Mouse (Mus musculus) urinary bladder, postnatal 10 days (tissue): ENCODE data around the gene 1700001C19Rik.
"Not testable (repeated sequence)": the region's sequence is repeated elsewhere in the genome, so short reads cannot be mapped to it uniquely, and the experiment has no call there.

ENCODE experiments used
- DNase-seq: peaks from one replicate; pipeline ENCODE4 v3.0.0; 2022; ENCODE audit warnings: low spot score

Gene 1700001C19Rik

GRCm38 (mm10) chr17:47430815-47431214, 6.4 kb downstream of the 1700001C19Rik start:
- DNase-seq, result no peak

- no peak for DNase-seq
Measured at GRCm38 (mm10) chr17:47428831-47429304, 8.3 kb downstream of the 1700001C19Rik start.

DNA sequence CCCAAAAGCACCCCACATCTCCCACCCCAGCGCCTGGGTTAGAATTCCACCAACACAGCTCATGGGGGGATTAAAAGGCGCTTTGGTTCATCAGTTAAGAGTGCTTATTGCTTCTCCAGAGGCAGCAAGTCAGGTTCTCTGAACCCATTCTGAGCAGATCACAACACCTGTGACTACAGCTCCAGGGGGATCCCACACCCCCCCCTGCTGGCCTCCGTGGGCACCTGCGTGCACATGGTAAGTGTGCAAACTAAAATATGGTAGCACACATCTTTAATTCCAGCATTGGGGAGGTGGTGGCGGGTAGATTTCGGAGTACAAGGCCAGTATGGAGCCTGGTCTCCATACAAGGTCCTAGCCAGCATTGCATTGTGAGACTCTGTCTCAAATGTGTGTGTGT, 9.9 kb downstream of the 1700001C19Rik start:
- DNase-seq, result no peak

DNA sequence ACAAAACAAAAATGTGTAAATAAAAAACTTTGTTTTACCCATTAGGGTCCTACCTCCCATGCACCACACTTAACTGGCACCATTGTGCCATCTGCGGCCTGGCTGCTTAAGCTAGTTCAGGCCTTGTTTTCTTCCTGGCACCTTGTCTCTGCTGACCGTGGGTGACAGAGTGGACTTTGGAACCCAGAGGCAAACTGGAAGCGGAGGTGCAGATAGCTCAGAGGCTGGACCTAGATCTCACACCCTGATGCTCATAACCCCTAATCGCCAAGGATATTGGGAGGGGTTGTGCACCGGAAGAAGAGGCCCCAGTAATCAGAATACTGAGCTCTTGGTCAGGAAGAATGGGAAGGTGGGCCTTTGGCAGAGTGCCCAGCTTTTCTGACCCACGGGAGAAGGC, 13.0 kb downstream of the 1700001C19Rik start:
- no peak for DNase-seq

GRCm38 (mm10) chr17:47422616-47423015, 14.6 kb downstream of the 1700001C19Rik start:
- not testable (repeated sequence) for DNase-seq

DNA sequence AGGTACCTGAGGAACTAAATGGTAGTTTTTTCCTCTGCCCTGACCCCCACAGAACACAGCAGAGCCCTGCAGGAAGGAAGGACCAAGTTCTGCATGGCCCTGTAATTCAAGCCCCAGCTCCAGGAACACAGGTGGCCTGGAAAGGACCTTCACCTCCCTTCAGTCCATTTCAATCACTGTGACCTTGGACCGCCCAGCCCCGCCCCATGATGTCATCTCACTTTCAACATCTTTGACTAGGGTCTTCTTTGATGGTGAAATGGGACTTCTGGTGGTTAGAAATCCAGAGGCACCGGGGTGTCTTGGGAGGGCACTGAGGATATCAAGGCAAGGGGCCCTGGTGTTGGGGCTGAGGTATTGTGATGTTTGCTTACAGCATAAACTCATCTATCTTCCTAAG, 15.6 kb downstream of the 1700001C19Rik start:
- DNase-seq, result no peak

DNA sequence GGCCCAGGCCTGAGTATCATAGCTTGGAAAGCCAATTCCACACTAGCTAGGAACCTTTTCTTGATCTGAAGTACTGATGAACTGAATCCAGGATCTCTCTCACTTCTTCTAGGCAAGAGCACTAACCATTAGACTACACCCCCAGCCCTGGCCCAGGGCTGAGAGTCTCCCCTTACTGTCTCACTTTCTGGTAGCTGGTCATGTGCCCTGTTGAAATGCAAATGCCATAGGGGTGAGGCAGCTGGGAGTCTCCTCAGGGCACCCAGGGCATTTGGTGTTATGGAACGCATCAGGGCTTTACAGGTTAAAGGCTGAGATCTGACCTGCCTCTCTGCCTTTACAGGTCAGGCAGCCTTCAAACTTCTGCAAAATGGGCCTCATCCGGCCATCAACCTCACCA, 17.0 kb downstream of the 1700001C19Rik start:
- DNase-seq, result no peak

GRCm38 (mm10) chr17:47409897-47410861, 27.0 kb downstream of the 1700001C19Rik start:
- DNase-seq, result not testable (repeated sequence)

GRCm38 (mm10) chr17:47408558-47408898, 28.6 kb downstream of the 1700001C19Rik start:
- DNase-seq, result peak; percentile 36

DNA sequence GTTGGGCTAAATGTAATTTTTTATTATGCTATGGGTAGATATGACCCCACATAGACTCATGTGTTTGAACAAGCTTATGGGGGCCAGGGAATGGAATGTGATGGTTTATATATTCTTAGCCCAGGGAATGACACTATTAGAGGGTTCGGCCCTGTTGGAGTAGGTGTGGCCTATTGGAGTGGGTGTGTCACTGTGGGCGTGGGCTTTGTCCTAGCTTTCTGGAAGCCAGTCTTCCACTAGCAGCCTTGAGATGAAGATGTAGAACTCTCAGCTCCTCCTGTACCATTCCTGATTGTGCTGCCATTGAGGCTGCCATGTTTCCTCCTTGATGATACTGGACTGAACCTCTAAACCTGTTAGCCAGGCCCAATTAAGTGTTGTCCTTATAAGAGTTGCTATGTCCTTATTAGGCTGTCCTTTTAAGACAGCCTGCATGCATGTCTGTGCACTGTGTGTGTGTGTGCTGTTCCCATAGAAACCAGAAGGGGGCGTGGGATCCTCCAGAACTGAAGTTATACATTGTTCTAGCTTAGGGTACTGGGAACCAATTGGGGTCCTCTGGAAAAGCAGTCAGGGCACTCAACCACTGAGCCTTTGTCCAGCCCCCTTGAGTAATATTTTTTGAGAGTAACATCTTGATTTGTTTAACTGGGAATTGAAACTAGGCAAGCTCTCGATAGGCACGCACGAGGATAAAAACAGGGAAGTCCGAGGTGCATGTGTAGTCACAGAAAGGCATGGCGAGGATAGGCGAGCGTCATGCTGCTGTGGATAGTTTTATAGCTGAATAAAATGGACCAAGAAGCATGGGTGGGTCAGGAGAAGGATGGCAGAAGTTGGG, 29.2 kb downstream of the 1700001C19Rik start:
- no peak for DNase-seq

GRCm38 (mm10) chr17:47400451-47400850, 36.7 kb downstream of the 1700001C19Rik start, which contains the start of gene Guca1a:
Gene Guca1a, minus strand, starts transcription at chr17:47400584.
- no peak for DNase-seq

- no peak for DNase-seq
Measured at GRCm38 (mm10) chr17:47399091-47399490, 38.1 kb downstream of the 1700001C19Rik start.

GRCm38 (mm10) chr17:47395376-47395913, 41.7 kb downstream of the 1700001C19Rik start:
- DNase-seq, result no peak

DNA sequence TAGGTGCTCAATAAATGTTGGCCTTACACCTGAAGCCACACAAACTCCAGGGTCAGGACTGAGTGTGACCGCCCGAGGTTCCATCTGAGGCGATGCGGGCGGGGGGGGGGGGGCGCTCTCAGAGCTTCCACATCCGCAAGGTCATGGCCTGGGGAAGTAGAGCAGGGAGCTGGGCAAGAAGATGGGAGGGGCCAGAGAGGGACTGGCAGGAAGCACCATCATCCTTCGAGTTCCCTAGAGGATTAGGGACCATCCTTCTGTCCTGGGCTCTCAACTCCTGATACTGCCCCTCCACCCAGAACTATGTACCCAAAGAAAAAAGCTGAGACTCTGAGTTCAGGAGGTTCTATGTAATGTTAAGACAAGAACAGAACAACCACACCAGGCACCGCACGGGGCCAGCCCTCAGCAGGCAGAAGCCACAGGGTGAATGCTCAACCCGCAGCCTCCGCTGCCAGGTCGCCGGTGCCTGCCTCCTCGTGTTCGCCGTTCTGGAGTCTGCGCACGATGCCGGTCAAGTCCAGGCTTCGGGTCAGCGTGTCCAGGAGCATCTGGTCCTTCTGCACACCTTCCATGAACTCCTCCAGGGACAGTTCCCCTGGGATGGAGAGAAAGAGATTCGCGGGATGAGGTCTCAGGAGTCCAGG, 42.8 kb downstream of the 1700001C19Rik start:
- no peak for DNase-seq

DNA sequence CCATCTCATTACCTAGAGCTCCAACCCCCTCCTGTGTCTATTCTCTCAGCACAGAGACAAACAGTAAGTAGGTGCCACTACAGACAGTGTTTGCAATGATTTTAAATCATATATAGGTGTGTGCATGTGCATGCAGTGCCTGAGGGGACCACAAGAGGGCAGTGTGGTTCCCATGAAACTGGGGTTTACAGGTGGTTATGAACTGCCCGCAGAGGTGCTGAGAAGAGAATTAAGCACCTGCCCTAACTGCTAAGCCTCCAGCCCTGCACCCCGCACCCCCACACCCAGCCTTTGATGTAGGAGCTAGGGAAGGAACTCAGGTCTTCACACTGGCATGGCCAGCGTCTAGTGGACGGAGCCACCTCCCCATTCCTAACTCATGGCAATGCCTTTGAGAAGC, 50.5 kb downstream of the 1700001C19Rik start:
- DNase-seq, result no peak

GRCm38 (mm10) chr17:47385145-47385544, 52.0 kb downstream of the 1700001C19Rik start, which contains the start of gene Guca1b:
Gene Guca1b, plus strand, starts transcription at chr17:47385393.
- no peak for DNase-seq

DNA sequence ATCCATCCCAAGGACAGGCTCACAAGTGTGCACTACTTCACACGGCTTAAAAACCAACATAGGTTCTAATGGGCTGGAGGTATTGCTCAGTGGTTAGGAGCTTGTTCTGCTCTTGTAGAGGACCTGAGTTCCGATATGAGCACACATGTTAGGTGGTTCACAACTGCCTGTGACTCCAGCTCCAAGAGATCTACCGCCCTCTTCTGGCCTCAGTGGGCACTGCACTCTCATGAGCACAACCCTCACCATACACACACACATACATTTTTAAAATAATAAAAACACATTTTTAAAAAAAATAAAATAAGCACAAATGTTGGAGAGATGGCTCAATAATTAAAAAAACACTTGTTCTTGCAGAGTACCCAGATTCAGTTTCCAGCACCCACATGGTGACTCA, 53.1 kb downstream of the 1700001C19Rik start:
- DNase-seq, result no peak

- no peak for DNase-seq
Measured at GRCm38 (mm10) chr17:47383266-47383665, 53.9 kb downstream of the 1700001C19Rik start.

DNA sequence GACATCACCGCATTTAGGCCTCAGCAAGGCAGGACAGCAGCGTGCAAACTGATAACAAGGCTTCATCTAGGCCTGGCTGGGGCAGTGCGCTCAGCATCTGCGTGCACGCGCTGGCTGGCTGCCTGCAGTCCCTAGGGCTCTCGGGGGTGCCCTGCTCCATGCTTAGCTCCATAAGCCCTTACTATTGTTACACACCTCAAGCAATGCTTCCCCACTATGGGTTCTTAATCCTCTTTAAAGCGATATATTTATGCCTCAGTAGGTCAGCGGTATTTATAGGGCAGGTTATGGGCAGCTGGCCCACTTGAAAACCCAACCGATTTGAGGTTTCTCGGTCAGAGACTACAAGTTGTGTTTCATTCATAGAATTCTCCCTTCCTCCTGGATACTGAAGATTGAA, 55.3 kb downstream of the 1700001C19Rik start:
- DNase-seq, result no peak

DNA sequence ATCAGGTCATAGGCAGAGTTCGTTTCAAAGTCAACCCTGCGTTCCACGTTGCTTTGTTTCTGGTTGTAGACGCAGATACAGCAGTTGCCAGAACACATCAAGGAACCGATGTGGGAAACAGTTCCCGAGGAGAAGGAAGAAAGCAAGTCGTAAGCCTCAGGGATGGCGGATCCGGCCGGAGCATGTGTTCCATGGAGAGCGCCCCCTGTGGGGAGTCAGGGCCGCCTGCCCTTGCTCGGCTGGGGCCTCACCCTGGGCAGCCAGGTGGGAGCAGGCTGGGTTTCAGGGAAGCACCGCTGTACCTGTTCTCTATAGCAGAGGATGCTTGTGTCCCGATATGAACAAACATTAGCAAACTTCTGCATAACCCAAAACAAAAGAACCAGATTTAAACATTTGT, 59.0 kb downstream of the 1700001C19Rik start:
- DNase-seq, result no peak

GRCm38 (mm10) chr17:47376779-47377280, 60.3 kb downstream of the 1700001C19Rik start:
- no peak for DNase-seq

GRCm38 (mm10) chr17:47373991-47374390, 63.2 kb downstream of the 1700001C19Rik start:
- DNase-seq, result no peak
